Mouse (Mus musculus) common myeloid progenitor, adult 5-6 weeks (primary cell): Measurements from ENCODE around the gene Ebpl. TPM values are rescaled to one million over a fixed set of nuclear protein-coding genes. Genes with fewer than 3 reads are reported as not detected.

Source experiments
- ATAC-seq: replicated peaks from 2 replicates; pipeline ENCODE4 v1.8.0; 2016; ENCODE audit warnings: low read depth, mild to moderate bottlenecking, moderate TSS enrichment, inconsistent platforms; ENCODE audit not compliant: poor library complexity, severe bottlenecking
- total RNA-seq: library from RNA; stranded (forward); fragments of 200-1000, 187-1606 nt; gene quantifications from 2 replicates; pipeline ENCODE4 v1.2.3, GENCODE M21; 2017

Ebpl gene
- 4.3 and 6.0 TPM in 2 replicates for total RNA-seq

DNA sequence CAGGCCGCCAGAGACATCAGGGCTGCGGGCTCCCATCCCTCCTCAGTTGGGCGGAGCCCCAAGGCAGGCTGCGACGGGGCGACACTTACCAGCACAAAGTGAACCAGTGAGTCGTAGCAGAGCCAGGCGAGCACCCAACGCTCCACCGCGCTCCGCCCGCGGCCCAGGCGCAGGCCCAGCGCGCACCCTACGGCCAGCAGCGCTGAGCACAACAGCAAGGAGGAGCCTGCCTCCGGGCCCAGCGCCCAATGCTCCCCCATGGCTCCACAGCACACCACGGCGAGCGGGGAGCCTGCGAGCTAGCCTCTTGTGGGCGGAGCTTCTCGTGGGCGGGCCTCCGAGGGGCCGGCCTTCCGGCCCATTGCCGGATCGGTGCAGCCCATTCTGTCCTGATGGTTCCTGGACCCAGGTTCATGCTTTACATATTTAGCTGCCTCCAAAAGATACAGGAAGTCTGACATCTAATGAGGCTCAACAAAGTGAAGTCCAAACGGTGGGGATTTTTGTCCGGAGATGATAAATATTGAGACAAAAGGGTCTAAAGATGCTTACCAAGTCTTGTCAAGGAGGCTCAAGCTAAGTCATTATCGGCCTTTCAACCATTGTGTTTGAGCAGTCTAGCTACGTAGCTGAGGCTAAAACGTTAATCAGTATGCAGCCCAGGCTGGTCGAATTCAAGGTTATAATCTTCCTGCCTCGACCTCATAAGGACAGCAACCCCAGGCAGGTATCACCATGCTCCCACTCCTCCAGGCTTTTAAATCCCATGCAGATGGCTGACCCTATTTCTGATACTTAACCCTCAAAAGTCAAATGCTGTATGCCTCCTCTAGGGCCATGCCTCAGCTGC lies at the start of gene Ebpl:
Ebpl (minus strand) TSS at position 309 of the 850 bp plus-strand sequence.
- peak; percentile 95 for ATAC-seq

GRCm38 (mm10) chr14:61410020-61410419 lies 49.8 kb upstream of the Ebpl start:
- ATAC-seq: peak; percentile 27; the same call in 1 of the 2 replicates

- ATAC-seq: no peak
These were observed 46.8 kb upstream of the Ebpl start for GRCm38 (mm10) chr14:61407055-61407454.

DNA sequence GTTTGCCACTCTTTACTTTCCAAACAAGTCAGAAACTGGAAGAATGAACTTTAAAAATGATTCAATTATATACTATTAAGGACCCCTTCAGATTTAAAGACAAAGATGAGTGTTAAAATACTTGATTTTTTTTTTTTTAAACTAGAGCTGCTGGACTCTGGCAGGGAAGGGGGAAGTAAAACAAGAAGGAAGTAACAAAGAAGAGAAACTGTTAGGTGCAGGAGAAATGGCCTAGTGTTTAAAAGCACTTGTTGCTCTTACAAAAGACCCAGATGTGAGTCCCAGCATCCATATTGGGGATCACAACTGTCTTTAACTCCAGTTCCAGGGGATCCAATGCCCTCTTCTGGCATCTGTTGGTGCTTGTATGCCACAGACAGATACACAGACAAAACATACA lies 45.5 kb upstream of the Ebpl start:
- ATAC-seq: peak; percentile 62; the same call in 1 of the 2 replicates

GRCm38 (mm10) chr14:61404941-61405340 lies 44.7 kb upstream of the Ebpl start:
- no peak for ATAC-seq

DNA sequence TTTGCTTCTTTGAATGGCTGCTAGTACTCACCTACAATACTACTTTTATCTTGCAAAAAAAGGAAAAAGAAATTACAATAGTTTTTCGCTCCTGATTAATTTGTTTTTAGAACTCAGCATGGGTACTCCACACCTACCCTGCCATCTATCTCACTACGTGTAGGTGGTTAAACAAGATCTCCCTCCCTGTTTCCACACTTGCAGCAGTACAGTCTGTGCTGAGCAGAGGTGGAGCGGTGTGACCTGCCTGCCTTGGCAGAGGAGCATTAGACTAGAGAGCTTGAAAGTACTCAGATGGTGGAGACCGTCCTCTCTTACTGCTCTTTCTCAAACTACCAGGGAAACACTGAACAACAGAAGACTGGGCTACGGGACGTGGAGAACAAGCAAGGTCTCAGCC lies 34.5 kb upstream of the Ebpl start:
- ATAC-seq: no peak

GRCm38 (mm10) chr14:61390586-61390985 lies 30.3 kb upstream of the Ebpl start:
- ATAC-seq: no peak

GRCm38 (mm10) chr14:61367290-61367689 lies 7.1 kb upstream of the Ebpl start:
- no peak for ATAC-seq

- ATAC-seq: no peak
These were observed 4.4 kb upstream of the Ebpl start for GRCm38 (mm10) chr14:61364656-61365055.

GRCm38 (mm10) chr14:61363734-61364133 lies 3.5 kb upstream of the Ebpl start:
- no peak for ATAC-seq

GRCm38 (mm10) chr14:61362268-61362667 lies 2.0 kb upstream of the Ebpl start:
- no peak for ATAC-seq

- ATAC-seq: no peak
These were observed 807 bp upstream of the Ebpl start for GRCm38 (mm10) chr14:61360981-61361511.

DNA sequence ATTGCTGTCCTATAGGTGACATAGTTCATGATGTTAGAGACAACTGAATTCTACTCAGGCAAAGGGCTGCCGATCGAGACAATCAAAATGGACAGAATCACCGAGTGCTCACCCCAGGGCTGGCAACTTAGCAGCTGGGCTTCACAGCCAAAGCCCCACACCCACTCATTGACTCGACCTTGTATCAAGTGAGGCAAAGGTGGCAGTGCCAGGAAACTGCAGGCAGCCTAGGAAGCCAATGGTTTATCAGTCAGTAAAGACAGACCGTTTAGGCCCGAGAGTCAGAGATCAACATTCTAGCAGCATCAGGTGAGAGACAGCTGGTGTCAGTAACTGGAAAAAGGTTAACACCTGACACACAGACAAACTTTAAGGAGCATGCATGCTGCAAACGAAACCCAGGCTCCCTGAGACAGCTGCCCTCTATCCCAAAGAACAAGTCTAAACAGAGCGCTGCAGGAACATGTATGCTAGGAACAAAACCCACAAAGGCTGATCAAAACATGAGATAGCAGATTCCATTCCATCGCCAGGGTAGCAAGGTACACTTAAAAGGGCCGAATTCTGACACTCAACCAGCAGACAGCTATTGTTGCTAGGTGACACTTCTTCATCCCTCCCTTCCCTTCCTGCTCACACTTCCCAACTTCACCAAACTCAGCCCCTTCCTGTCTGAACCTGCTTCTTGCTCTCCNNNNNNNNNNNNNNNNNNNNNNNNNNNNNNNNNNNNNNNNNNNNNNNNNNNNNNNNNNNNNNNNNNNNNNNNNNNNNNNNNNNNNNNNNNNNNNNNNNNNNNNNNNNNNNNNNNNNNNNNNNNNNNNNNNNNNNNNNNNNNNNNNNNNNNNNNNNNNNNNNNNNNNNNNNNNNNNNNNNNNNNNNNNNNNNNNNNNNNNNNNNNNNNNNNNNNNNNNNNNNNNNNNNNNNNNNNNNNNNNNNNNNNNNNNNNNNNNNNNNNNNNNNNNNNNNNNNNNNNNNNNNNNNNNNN lies 5.7 kb downstream of the Ebpl start:
- ATAC-seq: no peak

GRCm38 (mm10) chr14:61350808-61351207 lies 9.4 kb downstream of the Ebpl start:
- no peak for ATAC-seq

GRCm38 (mm10) chr14:61349876-61350275 lies 10.4 kb downstream of the Ebpl start:
- ATAC-seq: no peak

DNA sequence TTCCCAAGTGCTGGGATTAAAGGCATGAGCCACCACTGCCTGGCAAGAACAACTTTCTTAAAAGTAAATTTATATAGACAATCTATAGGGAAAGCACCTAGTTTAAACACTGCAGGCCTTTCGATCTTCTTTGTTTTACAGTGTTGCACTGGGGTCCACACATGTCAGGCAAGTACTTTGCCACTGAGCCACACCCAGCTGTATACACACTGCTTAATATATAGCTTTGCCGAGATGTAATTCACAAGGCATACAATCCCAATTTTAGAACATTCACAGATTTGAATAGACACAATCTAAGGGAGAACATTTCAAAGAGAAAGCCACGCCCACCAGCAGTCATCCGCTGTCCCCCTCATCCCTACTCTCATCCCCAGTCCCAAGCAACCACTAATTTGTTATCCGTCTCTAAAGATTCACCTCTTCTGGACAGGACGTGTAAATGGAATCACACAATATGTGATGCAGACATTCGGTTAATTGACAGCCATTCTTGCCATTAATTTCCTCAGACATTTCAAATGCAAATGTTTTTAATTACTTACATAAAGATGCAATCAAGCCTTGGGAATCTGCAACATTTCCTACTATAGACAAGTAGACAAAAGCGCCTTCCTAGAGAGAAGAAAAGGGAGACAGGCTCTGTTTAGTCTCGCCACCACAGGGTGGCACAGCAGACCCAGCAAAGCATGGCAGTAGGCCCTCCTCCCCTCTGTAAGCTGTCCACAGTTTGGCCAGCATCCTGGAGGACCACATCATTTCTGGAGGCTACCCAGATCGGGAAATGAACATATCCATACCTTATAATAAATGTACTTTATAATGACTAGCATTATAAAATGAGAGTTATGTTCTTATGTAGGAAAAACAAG lies 13.2 kb downstream of the Ebpl start:
- ATAC-seq: no peak

GRCm38 (mm10) chr14:61344590-61344989 lies 15.6 kb downstream of the Ebpl start:
- no peak for ATAC-seq

- ATAC-seq: no peak
These were observed 20.9 kb downstream of the Ebpl start for GRCm38 (mm10) chr14:61339381-61339780.

- ATAC-seq: peak; percentile 89
These were observed 29.2 kb downstream of the Ebpl start for GRCm38 (mm10) chr14:61330996-61331561.
